Comparison of ENCODE assay signal across 16 mouse cellular contexts in genomic region chr14:98863598-98863997, GRCm38 (mm10).
A peak's percentile ranks its signal among the peaks of the same experiment; 100 is the strongest.
DNase-seq lines count a peak whose midpoint lies in the region; ATAC-seq and TF ChIP-seq lines count a peak whose summit lies in the region.
"Had no signal": no experiment of that assay in that cellular context is flagged by ENCODE, and none has a peak within 500 bp of the region (broad histone marks: within the 10 kb centered on the region; RNA-seq: fewer than 3 reads in every experiment).

No protein-coding gene starts in this region.

- no peak for TF ChIP-seq CTCF in Patski (IDR thresholded peaks at IDR 0.05)

- CTCF ChIA-PET in Patski (lab: Charles Lee): interaction anchor here (0.8 to 2.4 kb wide), 5 partner anchors 12 to 32 kb away, joined by 3 to 8 read pairs (median 5); no protein-coding TSS in a partner anchor

- in situ Hi-C loops in Patski (cut with MboI; ENCODE audit: low pct_unique_long_range_greater_than_20kb): no loop called here

- POLR2A ChIA-PET in Patski (lab: Charles Lee): interaction anchor here (0.6 kb wide), 1 partner anchor 13 kb away, joined by 5 read pairs; no protein-coding TSS in a partner anchor

- no peaks in the 10 kb centered on the region for H3K27me3 ChIP-seq in Patski
- H3K27me3 ChIP-seq: embryonic facial prominence, embryonic 15.5 days; intestine, embryonic 15.5 days; liver, embryonic 12.5 days had no signal

- ATAC-seq in Patski: peak; percentile 98
- no peak for ATAC-seq in erythroblast, adult 5-6 weeks (replicated peaks; ENCODE audit: low FRiP score, poor library complexity, severe bottlenecking)
- ATAC-seq: intestine, embryonic 15.5 days; liver, embryonic 12.5 days had no signal

- DNase-seq in heart, adult 11 months: peak; percentile 41
- DNase-seq in heart, postnatal 14 days: no peak
- DNase-seq in Patski (ENCODE audit: low read depth, low spot score): no peak
- peak; percentile 72 to 79 for DNase-seq in kidney, adult 8-10 months
- DNase-seq in kidney, postnatal 25 days: peak; percentile 55 to 72
- DNase-seq in frontal cortex, postnatal 10 days (ENCODE audit: low spot score in 2 of 2): no peak
- DNase-seq in urinary bladder, postnatal 10 days (ENCODE audit: low spot score): no peak
- DNase-seq: adrenal gland, postnatal 14 days; cerebellum, adult 11-12 months; gastrocnemius, postnatal 25 days; right cerebral cortex, postnatal 4 days; thymus, postnatal 36 days had no signal

- intact Hi-C loops in heart, postnatal 14 days (cut with DNase I): no loop called here

Comparison
In these comparisons a context has a peak if more than half of its experiments do, and no peak if none do; other contexts are left out.
1. DNase-seq: peak in heart, adult 11 months (single experiment), kidney, adult 8-10 months (2 of 2) and kidney, postnatal 25 days (2 of 2); none in heart, postnatal 14 days (0 of 2), Patski (single experiment), frontal cortex, postnatal 10 days (0 of 2) and urinary bladder, postnatal 10 days (single experiment).